Mouse (Mus musculus) lung, postnatal 0 days (tissue): ENCODE measurements at regions not wholly inside any gene's neighbourhood (a gene's known extent, or its start where the extent isn't known, plus 50 kb on each side); places are given as distances from the start of the nearest gene placed in this dataset.

ENCODE experiments used
- CTCF ChIP-seq: IDR thresholded peaks from 2 replicates; pipeline ENCODE4 v1.5.1; 2016; ENCODE audit warnings: antibody characterized with exemption, mild to moderate bottlenecking
- EP300 ChIP-seq: IDR thresholded peaks from 2 replicates; pipeline ENCODE4 v1.6.1; 2016; ENCODE audit warnings: antibody characterized with exemption, mild to moderate bottlenecking, control low read depth

DNA sequence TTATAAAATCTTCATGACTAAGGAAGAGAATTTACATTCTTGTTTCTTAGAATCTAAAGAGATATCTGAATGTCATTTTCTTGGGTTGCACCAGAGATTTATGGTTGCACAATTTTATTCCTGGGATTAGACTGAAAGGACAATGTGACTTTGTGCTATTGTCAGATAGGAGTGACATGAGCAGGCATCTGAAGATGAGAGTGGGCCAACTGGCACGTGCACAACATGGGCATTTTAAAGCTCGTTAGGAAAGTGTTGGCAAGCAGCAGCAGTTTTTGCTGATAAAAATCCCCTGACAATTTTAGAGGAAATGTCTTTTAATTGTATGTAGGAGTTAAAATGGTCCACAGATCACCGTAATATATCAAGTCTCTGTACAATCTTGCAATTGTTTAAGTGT lies 178.9 kb upstream of the Tecrl start:
- TF ChIP-seq EP300 (no peak), CTCF (no peak)
